Mouse (Mus musculus) CH12F3 (cell line): Measurements from ENCODE around the gene Katnbl1.

Experiments
- in situ Hi-C: fragments of 300-500 bp; cut with MboI; formaldehyde crosslinking; loops from 2 replicates; pipeline ENCODE4 v1.14.3; 2020; ENCODE audit warnings: low sequenced_read_pairs

Gene Katnbl1

GRCm38 (mm10) chr2:112460557-112460956, 81.5 kb downstream of the Katnbl1 start:
- in situ Hi-C loops, result no loop called here
